Mouse (Mus musculus) mouse trophoblast stem cell (cell line): Measurements from ENCODE around the gene Mettl23.
"Not testable (repeated sequence)": the region's sequence is repeated elsewhere in the genome, so short reads cannot be mapped to it uniquely, and the experiment has no call there.

Source experiments
- in situ Hi-C, 2 experiments: fragments of 300-500 bp; cut with MseI, MboI; formaldehyde crosslinking; loops; 2 replicates in 1 of 2; 3 replicates in 1 of 2; pipeline ENCODE4 v1.15.1; 2025

Mettl23 gene

GRCm38 (mm10) chr11:116847187-116848085 is 4.4 kb downstream of the Mettl23 start:
- in situ Hi-C loops: no loop called here

- in situ Hi-C loops: no loop called here
These were observed 5.2 kb downstream of the Mettl23 start for GRCm38 (mm10) chr11:116848086-116848876.

DNA sequence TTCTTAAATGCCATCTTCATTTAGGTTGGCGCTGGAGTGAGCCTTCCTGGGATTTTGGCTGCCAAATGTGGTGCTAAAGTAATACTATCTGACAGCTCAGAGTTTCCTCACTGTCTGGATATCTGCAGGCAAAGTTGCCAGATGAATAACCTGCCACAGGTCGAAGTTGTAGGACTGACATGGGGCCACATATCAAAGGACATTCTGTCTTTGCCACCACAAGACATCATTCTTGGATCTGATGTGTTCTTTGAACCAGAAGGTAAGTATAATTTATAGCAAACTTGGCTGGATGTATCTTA is 5.8 kb downstream of the Mettl23 start:
- in situ Hi-C loops: not testable (repeated sequence)

DNA sequence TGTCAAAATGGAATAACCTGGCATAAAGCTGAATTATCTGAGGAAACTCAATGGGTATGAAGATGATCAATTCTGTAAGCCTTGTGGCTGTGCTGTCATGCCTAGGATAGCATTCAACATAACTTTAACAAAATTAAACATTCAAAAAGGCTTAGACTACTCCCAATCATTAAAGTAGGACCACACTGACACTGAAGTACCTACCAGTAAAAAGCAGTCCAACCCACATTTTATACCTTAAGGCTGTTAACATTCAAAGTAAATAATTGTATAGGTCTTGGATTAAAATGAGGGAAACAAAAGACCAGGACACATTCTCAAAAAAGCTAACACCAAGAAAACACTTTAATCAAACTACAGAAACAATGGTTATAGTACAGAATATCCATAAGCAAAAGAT is 6.5 kb downstream of the Mettl23 start:
- in situ Hi-C loops: no loop called here

DNA sequence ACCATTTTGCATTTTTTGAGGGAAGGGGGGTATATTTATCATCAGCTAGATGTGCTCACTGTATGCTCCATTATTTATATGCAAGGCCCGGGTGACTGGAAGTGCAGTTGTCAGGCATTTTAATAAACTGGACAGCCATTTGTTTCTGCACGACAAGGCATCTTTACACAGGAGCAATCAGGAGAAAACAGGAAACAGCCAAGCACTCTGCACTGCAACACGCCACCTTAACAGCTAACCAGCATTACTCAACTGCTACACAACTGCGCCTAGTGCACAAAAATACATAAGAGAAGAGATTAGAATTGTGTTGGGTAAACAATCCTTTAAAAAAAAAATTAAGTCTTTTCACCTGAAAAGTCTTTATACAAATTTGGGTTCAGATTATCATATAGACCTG is 7.0 kb downstream of the Mettl23 start:
- in situ Hi-C loops: no loop called here

DNA sequence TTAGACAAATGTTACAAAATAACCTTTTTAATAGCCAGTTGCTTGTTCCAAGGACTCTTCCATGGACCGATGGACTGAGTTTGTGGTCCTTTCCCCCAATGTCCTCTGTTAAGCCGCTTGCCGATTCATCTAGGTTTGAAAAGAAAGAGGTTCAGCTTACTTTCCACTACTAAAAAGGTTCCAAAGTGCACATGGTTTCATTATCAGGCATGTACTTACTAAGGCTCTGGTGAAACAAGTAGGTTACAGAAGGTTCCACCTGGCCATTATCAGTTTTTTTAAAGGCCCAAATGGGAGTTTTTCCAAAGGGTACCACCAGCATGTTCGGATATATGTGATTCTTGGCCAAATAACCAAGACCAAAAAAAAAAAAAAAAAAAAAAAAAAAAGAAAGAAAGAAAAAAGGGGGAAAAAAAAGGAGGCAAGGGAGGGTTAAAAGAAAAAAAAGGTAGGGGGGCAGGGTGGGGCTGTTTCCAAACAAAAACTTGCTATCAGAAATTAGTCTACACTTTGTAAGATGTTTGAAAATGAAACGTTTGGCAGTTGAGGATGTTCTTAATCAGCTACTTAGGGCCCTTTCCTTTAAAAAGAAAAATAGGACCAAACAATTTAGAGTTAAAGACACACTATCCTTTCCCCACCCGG is 7.9 kb downstream of the Mettl23 start:
- in situ Hi-C loops: no loop called here

DNA sequence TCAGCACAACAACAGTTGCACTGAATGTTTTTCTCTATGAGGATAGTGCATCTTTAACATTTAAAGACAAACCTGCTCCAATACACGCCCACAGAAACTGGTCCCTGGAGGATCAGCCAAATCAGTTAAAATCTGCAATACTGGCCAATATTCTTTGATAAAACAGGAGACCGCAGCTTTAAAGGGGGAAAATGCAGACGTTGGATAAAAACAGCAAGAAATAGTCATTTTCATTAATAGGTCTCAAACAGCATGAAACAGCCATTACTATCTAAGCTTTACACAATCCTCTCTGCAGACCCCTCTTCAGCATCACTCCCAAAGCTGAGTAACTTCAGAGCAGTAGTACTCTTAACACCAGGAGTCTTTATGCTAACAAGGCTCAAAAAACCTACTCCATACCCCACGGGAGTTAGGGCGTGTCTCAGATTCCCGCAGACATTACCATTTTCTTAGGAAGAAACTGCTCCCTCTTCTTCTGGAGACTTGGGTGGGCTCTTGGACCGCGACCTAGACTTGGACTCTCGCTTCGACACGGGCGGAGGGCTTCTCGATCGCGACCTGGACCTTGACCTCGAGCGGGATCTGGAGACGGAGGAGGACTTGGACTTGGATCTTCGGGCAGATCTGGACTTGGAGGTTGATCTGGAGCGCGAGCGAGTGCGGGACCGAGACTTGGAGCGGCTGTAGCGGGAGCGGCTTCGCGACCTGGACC is 8.7 kb downstream of the Mettl23 start:
- in situ Hi-C loops: no loop called here

DNA sequence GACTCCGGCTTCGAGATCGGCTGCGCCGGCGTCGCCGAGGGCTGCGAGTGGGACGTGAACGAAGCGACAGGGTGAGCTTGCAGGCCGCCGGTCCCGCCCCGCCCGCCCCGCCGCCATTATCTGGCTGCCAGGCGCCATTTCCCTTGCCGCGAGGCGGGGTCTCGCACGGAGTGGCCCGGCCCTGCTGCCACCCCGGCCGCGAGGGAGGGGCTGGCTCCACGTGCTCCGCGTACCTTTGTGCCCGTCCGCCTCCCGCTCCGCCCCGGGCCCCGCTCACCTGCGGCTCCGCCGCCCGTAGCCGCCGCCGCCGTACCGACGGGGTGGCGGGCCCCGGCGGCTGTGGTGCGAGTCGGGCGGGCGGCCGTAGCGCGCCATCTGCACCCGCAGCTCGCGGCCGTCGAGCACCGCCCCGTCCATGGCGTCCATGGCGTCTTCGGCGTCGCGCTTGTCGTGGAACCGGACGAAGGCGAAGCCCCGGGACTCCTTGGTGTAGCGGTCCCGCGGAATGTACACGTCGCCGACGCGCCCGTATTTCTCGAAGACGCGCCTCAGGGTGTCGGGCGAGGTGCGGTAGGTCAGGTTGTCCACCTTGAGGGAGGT is 9.3 kb downstream of the Mettl23 start, which contains the start of gene Mfsd11:
TSS of gene Mfsd11 (plus strand) at position 150 of the 600 bp plus-strand sequence.
- in situ Hi-C loops: no loop called here

- in situ Hi-C loops: no loop called here
These were observed 9.9 kb downstream of the Mettl23 start, which contains the start of gene Srsf2 for GRCm38 (mm10) chr11:116852891-116853511. Gene Srsf2, minus strand, starts transcription at chr11:116853094.

GRCm38 (mm10) chr11:116853512-116853928 is 10.4 kb downstream of the Mettl23 start:
- in situ Hi-C loops: no loop called here

DNA sequence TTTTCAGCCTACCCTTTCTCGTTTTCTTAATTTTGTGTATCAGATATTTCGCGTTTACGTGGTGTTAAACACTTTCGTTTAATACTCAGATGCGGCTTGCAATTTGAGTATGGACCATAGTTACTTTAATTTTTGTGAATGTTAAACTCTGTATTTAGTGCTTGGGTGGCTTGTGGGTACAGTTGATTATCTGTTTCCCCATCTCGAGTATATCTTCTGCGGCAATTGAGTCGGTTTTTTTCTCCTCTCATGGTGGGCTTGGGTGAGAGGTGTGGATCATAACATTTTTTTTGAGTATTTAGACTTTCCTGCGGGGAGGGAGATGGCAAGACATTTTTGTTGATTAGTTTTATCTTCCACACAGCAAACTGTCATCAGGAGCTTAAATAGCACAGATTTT is 11.2 kb downstream of the Mettl23 start:
- in situ Hi-C loops: no loop called here

DNA sequence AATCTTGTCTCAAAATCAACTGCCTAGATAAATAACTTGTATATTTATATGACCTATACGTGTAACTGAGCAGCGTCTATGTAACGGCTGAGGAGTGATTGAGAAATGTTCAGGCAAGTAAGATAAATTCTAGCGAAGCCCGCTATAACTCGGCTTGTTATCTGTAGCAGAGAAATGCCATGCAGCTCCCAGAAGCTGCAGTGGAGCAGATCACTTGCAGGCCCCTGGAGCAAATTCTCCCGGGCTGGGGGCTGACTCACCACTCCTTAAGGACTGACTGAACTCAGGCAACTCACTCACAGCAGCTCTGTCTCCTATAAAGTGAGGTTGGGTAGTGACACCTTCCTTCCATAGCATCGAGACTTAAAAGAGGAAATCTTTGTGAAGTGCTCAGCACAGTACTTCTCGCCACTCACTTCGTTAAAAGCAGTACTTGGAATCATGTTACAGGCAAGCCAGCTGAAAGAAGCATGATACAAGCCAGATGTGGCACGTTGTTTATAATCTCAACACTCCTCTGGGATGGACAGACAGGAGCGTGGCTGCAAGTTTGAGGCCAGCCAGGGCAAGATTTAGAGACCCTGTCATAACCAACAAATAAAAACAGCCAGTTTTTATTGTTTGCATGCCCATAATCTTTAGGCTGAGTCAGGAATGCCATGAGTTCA is 14.2 kb downstream of the Mettl23 start:
- in situ Hi-C loops: no loop called here

DNA sequence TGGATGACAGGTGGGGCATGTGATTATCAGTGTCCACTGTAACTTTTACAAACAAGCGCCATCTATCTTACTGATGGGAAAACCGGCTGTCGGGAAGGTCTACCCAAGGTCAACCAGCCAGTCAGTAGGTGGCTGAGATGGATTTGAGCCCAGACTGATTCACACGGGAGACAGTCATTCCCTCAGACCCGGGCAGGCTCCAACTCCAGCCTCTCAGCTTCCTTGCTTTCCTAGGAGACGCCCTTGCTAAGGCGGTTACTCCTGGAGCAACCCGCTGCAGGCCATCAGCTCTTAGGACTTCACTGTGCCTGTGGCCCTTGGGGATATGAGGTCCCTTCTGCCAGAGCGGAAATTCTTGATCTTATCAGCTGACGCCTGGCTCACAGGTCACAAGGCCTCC is 21.4 kb downstream of the Mettl23 start:
- in situ Hi-C loops: no loop called here

GRCm38 (mm10) chr11:116865945-116866585 is 23.0 kb downstream of the Mettl23 start:
- in situ Hi-C loops: no loop called here

- in situ Hi-C loops: no loop called here
These were observed 25.1 kb downstream of the Mettl23 start for GRCm38 (mm10) chr11:116868129-116868528.

DNA sequence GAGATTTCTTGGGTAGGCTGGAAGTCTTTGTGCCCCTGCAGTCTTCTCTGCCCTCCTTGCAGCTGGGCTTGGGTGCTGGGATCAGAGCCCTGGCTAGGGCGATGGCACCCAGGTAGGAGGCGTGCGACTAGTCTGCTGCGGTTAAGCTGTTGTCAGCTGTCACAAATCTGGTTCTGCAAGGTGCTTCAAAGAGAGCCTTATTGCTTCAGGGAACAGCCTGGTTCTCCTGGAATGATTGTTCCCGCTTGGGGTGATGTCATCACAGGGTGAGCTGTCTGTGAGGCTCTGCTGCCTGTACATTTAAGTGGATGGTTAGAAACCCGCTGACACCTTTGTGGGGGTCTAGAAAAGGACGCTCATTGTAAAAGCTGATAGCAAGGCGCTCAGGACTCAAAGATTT is 26.1 kb downstream of the Mettl23 start:
- in situ Hi-C loops: no loop called here

GRCm38 (mm10) chr11:116869641-116870040 is 26.6 kb downstream of the Mettl23 start:
- in situ Hi-C loops: no loop called here

- in situ Hi-C loops: no loop called here
These were observed 28.5 kb downstream of the Mettl23 start for GRCm38 (mm10) chr11:116871538-116871937.

GRCm38 (mm10) chr11:116873987-116874386 is 30.9 kb downstream of the Mettl23 start:
- in situ Hi-C loops: no loop called here

- in situ Hi-C loops: no loop called here
These were observed 35.4 kb downstream of the Mettl23 start for GRCm38 (mm10) chr11:116878454-116878853.
